Mouse (Mus musculus) thymus, adult 2 months (tissue): ENCODE results near the gene Pard6b.

Experiments
- CTCF ChIP-seq: fragments of 200-500 bp; IDR thresholded peaks from 2 replicates; pipeline ENCODE4 v1.5.1; 2012; ENCODE audit warnings: mild to moderate bottlenecking, control low read depth, low read length, moderate library complexity, borderline replicate concordance; ENCODE audit not compliant: control insufficient read depth, poor library complexity, insufficient read depth; ENCODE audit errors: extremely low read depth
- POLR2A ChIP-seq: fragments of 200-500 bp; IDR thresholded peaks from 2 replicates; pipeline ENCODE4 v1.6.1; 2012; ENCODE audit warnings: mild to moderate bottlenecking, low read length, control low read depth, moderate library complexity; ENCODE audit not compliant: control insufficient read depth, poor library complexity, insufficient read depth; ENCODE audit errors: extremely low read depth

- TF ChIP-seq CTCF (no peak), POLR2A (no peak)
Observed at GRCm38 (mm10) chr2:168031842-168032241, 49.0 kb upstream of the Pard6b start.
